Mouse (Mus musculus) hindbrain, embryonic 11.5 days (tissue): Measurements from ENCODE around the gene Gm9495. TPM values are rescaled to one million over a fixed set of nuclear protein-coding genes. Genes with fewer than 3 reads are reported as not detected.
A peak's percentile ranks its signal among the peaks of the same experiment; 100 is the strongest.
"Not testable (repeated sequence)": the region's sequence is repeated elsewhere in the genome, so short reads cannot be mapped to it uniquely, and the experiment has no call there.

Experiments used
- ATAC-seq: fragments of 200-750 bp; cut with Nextera tagmentation; 2 replicates; pipeline ENCODE4 v1.8.0; 2017; ENCODE audit warnings: mild to moderate bottlenecking, moderate TSS enrichment, moderate library complexity; ENCODE audit not compliant: low FRiP score
- DNase-seq: peaks from one replicate; pipeline ENCODE4 v3.0.0-alpha.2; 2015; ENCODE audit warnings: low spot score
- H3K27ac ChIP-seq: fragments of 300-500 bp; sonication (generic); 2 replicates; pipeline ENCODE4 v1.5.1; 2014; ENCODE audit warnings: mild to moderate bottlenecking, low read depth, low read length
- H3K27me3 ChIP-seq: fragments of 300-500 bp; sonication (generic); 2 replicates; pipeline ENCODE4 v1.6.1; 2014; ENCODE audit warnings: mild to moderate bottlenecking, low read length, moderate library complexity, mixed read lengths; ENCODE audit not compliant: control insufficient read depth, insufficient read depth
- H3K36me3 ChIP-seq: fragments of 300-500 bp; sonication (generic); 2 replicates; pipeline ENCODE4 v1.6.1; 2014; ENCODE audit warnings: mild to moderate bottlenecking, low read length, moderate library complexity, mixed read lengths; ENCODE audit not compliant: control insufficient read depth, insufficient read depth
- H3K4me1 ChIP-seq: fragments of 300-500 bp; sonication (generic); replicated peaks from 2 replicates; pipeline ENCODE4 v1.6.1; 2014; ENCODE audit warnings: low read length, mixed read lengths; ENCODE audit not compliant: control insufficient read depth, insufficient read depth
- H3K4me2 ChIP-seq: fragments of 300-500 bp; sonication (generic); replicated peaks from 2 replicates; pipeline ENCODE4 v1.6.1; 2014; ENCODE audit warnings: mild to moderate bottlenecking, low read depth, low read length
- H3K4me3 ChIP-seq: fragments of 300-500 bp; sonication (generic); 2 replicates; pipeline ENCODE4 v1.5.1; 2014; ENCODE audit warnings: low read depth, low read length
- H3K9ac ChIP-seq: fragments of 300-500 bp; sonication (generic); 2 replicates; pipeline ENCODE4 v1.6.1; 2014; ENCODE audit warnings: low read depth, low read length
- H3K9me3 ChIP-seq: fragments of 300-500 bp; sonication (generic); 2 replicates; pipeline ENCODE4 v1.6.1; 2016; ENCODE audit warnings: low read length; ENCODE audit not compliant: control insufficient read depth
- WGBS: fragments of 180-500 bp; shearing (Covaris S2); extraction: QIAGEN DNeasy Blood & Tissue Kit; methylation state at CpG from one replicate; pipeline ENCODE4 v1.1.7; 2014; 5-methylcytosine and 5-hydroxymethylcytosine counted together
- polyA plus RNA-seq: library from polyadenylated mRNA; unstranded; fragments of >200 nt; fragmentation: Nextera tagmentation; extraction: Ambion mirVana; gene quantifications from 2 replicates; pipeline ENCODE4 v1.2.1, GENCODE M21; 2014

The Gm9495 gene
- not detected in 2 replicates for polyA plus RNA-seq

DNA sequence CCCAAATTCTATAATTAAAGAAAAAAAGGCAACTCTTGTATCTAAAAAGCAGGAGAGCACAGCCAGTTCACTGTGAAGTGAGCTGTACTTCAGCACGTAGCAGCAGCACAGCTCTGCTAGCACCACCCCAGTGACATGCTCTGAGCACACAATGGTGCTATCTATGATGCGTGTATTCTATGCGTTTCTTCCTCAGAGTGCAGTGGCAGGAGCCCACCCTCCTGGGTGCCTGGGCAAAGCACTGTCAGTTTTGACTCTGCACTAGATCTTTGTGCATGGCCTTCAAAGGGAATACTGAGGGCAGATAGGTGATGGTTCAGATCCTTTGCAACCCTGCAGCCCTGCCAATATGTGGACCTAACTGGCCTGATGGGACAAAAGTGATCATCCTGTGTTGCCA lies at the start of gene Gm9495:
Gene Gm9495, minus strand, starts transcription at position 101 of the 400 bp plus-strand sequence.
- not testable (repeated sequence) for H3K9ac ChIP-seq, ATAC-seq, H3K27me3 ChIP-seq, H3K4me1 ChIP-seq, H3K9me3 ChIP-seq, H3K4me2 ChIP-seq, DNase-seq, H3K36me3 ChIP-seq, H3K27ac ChIP-seq, H3K4me3 ChIP-seq
- 80% methylated on average over 1 of the region's 3 CpGs for WGBS

DNA sequence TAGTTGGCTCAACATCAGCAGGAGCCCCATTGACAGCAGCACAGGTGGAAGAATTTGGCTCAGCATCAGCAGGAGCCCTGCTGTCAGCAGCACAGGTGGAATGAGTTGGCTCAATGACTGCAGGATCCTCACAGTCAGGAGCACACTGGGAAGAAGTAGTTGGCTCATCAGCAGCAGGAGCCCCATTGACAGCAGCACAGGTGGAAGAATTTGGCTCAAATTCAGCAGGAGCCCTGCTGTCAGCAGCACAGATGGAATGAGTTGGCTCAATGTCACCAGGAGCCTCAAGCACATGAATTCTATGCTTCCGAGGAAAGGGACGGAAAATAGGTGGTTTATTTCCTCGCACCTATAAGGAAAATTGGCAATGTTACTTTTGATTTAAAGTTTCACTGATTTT lies 21.6 kb upstream of the Gm9495 start:
- H3K9me3 ChIP-seq, H3K9ac ChIP-seq, DNase-seq, H3K4me2 ChIP-seq, H3K4me3 ChIP-seq, H3K27me3 ChIP-seq, H3K36me3 ChIP-seq, H3K27ac ChIP-seq, H3K4me1 ChIP-seq, ATAC-seq: not testable (repeated sequence)
- WGBS: 81% methylated on average over 3 of the region's 3 CpGs

GRCm38 (mm10) chr8:69420018-69420417 lies 33.3 kb downstream of the Gm9495 start:
- H3K27me3 ChIP-seq, H3K27ac ChIP-seq, DNase-seq, ATAC-seq, H3K4me2 ChIP-seq, H3K9ac ChIP-seq, H3K4me3 ChIP-seq, H3K36me3 ChIP-seq, H3K4me1 ChIP-seq, H3K9me3 ChIP-seq: not testable (repeated sequence)
- WGBS: 85% methylated on average over 2 of the region's 3 CpGs

- Histone ChIP-seq H3K4me3 (no peak overlapping the region), H3K9ac (no peak overlapping the region), H3K36me3 (no peaks in the 10 kb centered on the region), H3K27ac (no peak overlapping the region), H3K4me1 (no peaks in the 10 kb centered on the region), H3K4me2 (no peak overlapping the region), H3K27me3 (no peaks in the 10 kb centered on the region), H3K9me3 (no peaks in the 10 kb centered on the region)
- DNase-seq (no peak), ATAC-seq (no peak)
- 88% methylated on average over 1 of the region's 1 CpGs for WGBS
These were observed 39.0 kb downstream of the Gm9495 start for GRCm38 (mm10) chr8:69414326-69414725.

DNA sequence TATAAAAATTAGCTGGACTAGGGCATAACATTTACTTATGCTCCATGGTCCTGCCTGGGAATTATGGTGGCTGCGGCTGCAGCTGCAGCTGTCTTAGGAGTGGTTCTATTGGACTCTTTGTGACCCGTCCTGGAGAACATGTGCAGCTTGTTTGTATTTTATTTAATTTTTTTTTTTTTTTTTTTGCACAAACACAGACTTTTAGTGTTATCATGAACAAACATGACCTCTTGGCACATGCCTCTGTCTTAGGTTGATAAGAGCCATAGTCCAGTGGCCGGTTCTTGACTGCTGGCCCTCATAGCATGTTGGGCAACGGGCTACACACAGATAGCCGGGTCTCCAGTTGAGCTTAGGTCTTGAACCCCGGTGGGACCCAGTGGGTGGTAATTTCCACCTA lies 48.6 kb downstream of the Gm9495 start:
- Histone ChIP-seq H3K36me3 (no peaks in the 10 kb centered on the region), H3K4me3 (no peak overlapping the region), H3K9ac (no peak overlapping the region), H3K4me1 (no peaks in the 10 kb centered on the region), H3K27ac (no peak overlapping the region), H3K9me3 (no peaks in the 10 kb centered on the region), H3K27me3 (no peaks in the 10 kb centered on the region), H3K4me2 (no peak overlapping the region)
- DNase-seq (no peak), ATAC-seq (no peak)
- 90% methylated on average over 6 of the region's 6 CpGs for WGBS

DNA sequence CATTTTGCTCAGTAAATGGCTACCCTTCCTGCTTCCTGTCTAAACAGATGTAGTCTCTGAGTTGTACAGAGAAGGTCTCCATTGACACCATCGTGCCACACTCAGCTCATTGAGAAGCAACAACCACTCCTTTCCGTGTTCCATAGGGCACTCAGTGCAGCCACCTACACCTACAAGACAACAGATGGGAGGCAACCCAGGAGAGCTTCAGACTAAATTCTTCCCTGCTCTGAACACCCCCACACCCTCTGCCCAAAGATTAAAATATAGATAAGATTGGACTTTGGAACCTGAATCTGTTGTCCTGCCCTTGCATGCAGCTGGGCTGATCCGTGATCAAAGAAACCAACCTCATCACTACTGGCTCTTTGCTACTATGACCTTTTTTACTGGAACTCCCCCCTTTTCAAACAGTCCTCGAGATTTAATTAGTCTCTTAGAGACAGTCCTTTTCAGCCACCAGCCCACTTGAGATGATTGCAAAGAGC lies 53.4 kb downstream of the Gm9495 start:
- no peak overlapping the region for H3K27ac ChIP-seq
- H3K4me3 ChIP-seq: no peak overlapping the region
- H3K9me3 ChIP-seq: no peaks in the 10 kb centered on the region
- no peaks in the 10 kb centered on the region for H3K4me1 ChIP-seq
- ATAC-seq: no peak
- no peak overlapping the region for H3K4me2 ChIP-seq
- no peaks in the 10 kb centered on the region for H3K27me3 ChIP-seq
- WGBS: 75% methylated on average over 4 of the region's 4 CpGs
- no peak for DNase-seq
- no peaks in the 10 kb centered on the region for H3K36me3 ChIP-seq
- H3K9ac ChIP-seq: peak overlapping the region; percentile 62; the same call in 1 of the 2 replicates

DNA sequence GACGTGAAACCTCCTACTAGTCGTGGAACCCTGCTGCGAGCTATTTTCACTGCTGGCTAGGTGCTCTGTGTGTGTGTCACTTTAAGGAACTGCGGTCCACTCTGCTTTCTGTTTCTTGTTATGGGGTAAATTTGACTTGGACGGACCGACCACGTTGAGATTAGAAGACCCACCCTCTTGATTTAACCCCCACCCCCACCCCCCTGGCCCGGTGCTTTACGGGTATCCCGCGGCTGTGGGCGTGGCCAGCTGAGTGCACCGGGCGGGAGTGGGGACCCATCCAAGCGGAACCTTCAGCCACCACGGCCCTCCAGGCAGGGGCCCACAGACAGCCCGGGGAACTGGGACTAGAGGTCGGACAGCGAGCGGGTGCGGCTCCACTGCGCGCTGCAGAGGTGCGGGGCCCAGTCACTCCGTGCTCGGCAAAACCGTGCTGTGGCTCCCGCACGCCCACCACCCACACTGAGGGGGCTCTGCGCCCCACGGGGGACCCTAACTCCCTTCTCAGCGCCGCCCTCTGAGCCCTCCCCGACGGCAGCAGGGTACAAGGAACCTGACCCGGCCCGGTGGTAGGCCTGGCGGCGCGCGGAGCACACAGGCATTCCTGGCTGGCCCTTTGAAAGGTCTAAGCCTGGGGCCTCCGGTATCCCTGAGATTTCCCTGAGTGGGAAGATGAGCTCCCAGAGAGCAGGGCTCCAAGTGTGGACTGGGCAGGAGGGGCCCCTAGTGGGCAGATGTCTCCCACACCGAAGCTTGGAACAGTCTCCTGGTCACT lies 54.0 kb downstream of the Gm9495 start:
- Histone ChIP-seq H3K27ac (no peak overlapping the region), H3K4me3 (peak overlapping the region; percentile 44), H3K36me3 (no peaks in the 10 kb centered on the region), H3K4me2 (peak overlapping the region; percentile 63), H3K9me3 (no peaks in the 10 kb centered on the region), H3K9ac (peak overlapping the region; percentile 62), H3K4me1 (no peaks in the 10 kb centered on the region), H3K27me3 (no peaks in the 10 kb centered on the region)
- ATAC-seq: peak; percentile 31
- DNase-seq: peak; percentile 53
- 15% methylated on average over 35 of the region's 43 CpGs for WGBS

- Histone ChIP-seq H3K27ac (no peak overlapping the region), H3K9me3 (peaks cover 5% of the 10 kb centered on the region), H3K9ac (no peak overlapping the region), H3K4me3 (no peak overlapping the region), H3K36me3 (0 out of 2 replicates have a peak, but pooled peaks cover 4% of the 10 kb centered on the region), H3K4me2 (no peak overlapping the region), H3K27me3 (no peaks in the 10 kb centered on the region), H3K4me1 (no peaks in the 10 kb centered on the region)
- no peak for ATAC-seq
- 89% methylated on average over 6 of the region's 6 CpGs for WGBS
- no peak for DNase-seq
These were observed 57.2 kb downstream of the Gm9495 start for GRCm38 (mm10) chr8:69396196-69396595.
